1 mouse cellular context compared by ENCODE assay signal in the genomic region with DNA sequence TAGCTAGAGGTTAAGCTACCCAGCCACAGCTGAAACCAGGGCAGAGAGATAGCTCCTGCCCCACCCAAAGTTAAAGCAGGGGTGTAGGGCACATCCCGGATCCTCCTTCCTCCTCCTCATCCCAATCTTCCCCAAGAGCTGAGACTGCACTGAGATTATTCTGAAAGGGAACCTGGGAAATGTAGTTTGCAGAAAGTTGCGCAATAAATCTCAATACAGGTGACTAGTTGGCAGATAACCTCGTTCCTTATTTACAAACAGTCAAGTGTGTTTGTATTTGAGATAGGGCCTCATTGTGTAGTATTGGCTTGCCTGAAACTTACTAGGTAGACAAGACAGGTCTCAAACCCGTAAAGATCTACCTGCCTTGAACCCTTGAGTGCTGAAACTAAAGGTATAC.
TF ChIP-seq lines count a peak whose summit lies in the region.

No protein-coding gene starts in this region.

TF ChIP-seq in MEL, 35 proteins besides CTCF, POLR2A, EP300 and RAD21:
- peak; percentile 74 for TF ChIP-seq HCFC1 (IDR thresholded peaks at IDR 0.05; ENCODE audit: low read depth, low read length)
- no peak for TF ChIP-seq MAFK (IDR thresholded peaks at IDR 0.05; ENCODE audit: borderline replicate concordance, low read depth, low read length)
- TF ChIP-seq GATA1 (IDR thresholded peaks at IDR 0.05; ENCODE audit: low read depth, low read length): 0 out of 2 replicates have a peak, but pooled peaks have one; percentile 4
